Mouse (Mus musculus) cerebellum, postnatal 4 days (tissue): ENCODE measurements around the gene Hnrnpdl.

ENCODE experiments used
- DNase-seq, 2 experiments: peaks; one replicate each; pipeline ENCODE4 v3.0.0; 2022; ENCODE audit warnings: low spot score in 2 of 2, mixed read lengths in 1 of 2

The Hnrnpdl gene

DNA sequence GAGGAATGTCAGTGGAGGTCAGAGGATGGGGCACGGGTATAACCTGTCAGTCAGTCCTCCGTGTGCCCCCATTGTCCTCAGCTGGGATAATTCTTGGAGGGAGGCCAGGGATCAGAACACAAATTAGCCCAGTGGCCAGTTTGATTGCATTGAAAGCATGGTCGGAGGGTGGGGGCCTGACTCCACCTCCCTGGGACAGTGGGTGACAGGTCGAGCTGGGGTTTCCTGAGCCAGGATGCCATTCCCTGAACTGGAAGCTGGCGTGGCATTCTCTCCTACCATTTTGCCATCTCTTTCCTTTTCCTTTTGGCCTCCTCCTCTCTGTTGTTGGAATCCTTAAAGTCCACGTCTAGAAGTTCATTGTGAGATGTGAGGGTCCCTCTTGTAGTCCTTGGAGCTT, 33.6 kb downstream of the Hnrnpdl start:
- DNase-seq, result no peak

DNA sequence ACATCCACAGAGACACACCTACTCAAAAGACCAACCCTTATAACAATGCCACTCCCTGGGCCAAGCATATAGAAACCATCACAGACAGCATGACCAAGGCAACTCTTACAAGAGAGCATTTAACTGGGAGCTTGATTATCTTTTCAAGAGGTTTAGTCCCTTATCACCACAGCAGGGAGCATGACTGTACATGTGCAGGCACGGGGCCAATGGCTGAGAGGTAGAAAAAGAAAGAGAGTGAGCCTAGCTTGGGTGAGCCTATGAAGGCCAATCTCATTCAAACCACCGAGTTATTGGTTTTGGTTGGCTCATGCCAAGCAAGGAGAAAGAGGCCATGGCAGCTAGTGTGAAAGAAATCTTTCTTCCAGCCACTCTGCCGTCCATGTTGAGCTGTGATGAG, 34.0 kb downstream of the Hnrnpdl start:
- no peak for DNase-seq

DNA sequence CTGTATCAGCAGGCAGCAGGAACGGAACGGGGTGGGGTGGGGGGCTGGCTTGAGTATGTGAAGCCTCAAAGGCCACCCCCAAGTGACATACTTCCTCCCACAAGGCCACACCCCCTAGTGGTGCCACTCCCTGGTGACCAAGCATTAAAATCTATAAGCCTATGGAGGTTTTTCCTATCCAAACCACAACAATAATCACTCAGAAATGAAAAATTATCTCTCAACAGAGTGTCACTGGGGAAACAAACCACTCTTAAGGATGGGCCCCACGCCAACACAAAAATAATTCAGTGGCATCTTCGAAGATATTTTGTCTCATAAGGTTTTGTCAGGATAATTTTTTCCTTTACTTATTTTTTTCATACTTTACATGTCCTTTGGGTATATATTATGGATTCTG, 35.6 kb downstream of the Hnrnpdl start:
- DNase-seq, result no peak

DNA sequence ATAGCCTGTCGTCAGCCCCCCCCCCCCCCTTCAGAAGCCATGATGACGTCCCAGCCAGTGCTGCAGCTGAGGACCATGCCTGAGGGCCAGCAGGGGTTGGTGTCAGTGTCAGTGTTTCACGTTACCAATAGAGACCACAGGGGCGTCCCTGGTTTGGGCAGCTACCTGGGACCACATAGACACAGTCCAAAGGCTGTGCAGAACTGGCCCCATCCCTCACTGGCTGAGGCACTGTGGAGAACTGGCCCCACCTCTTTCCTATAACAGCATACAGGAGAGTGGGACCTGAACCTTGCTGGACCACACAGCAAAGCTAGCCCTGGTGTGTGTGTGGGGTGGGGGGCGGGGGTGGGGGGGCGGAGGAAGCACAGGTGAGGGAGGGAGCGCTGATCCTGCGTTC, 39.0 kb downstream of the Hnrnpdl start:
- no peak for DNase-seq

DNA sequence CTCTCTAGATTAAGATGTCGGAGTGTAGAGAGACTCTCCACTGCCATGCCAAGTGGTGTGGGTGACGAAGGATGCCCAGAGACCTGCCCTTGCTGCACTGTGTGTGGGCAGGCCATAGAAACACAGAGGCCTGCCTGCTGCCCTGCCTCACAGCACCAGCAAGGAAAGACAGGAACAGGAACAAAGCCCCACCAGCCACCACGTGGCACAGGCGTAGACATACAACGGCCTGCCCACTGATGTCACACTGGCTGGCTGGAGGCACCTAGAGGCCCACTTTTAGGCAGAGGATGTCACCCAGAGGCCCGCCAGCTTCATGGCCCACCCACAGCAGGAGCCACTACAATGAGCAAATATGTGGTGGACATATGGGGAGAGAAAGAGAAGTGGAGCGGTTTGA, 39.4 kb downstream of the Hnrnpdl start:
- DNase-seq, result no peak

DNA sequence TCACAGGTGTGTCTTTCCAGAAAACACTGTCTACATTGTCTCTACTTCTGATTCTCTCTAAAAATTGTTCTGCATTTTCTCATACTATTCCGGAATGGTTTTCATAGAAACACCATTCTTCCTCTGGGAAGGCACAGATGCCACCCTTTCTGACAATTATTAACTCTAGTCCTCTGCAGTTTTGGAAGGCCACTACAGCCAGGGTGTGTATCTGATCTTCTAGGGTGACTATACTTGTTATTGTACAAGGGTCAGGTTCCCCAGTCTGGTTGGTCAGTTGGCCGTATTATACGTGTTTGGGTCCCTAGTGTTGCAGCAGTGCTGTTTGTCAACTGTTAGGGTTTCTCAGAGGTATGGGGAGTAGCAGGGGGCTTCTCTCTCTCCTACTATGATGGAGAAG, 44.8 kb downstream of the Hnrnpdl start:
- DNase-seq, result no peak

DNA sequence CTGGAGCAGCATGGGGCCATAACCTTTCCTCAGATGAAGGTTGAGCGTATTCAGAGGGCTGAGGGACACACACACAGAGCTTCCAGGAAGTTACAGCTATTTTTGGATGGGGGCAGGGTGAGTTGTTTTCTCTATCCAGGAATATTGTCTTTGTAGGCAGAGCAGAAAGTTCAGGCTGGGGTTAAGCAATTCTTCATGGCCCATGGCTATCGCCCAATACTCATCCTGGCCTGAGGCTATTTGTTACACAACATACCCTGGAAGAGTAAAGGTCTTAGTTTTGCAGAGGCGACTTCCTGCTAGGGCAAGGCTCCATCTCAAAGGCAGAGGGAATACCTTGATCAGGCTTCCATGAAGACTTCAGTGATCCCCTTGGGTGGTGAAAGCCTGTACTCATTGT, 45.3 kb downstream of the Hnrnpdl start:
- no peak for DNase-seq
